Mouse (Mus musculus): ENCODE data around the gene Mrpl52. TPM values are rescaled to one million over a fixed set of nuclear protein-coding genes. Genes with fewer than 3 reads are reported as not detected.

Mrpl52 gene
- polyA plus RNA-seq, 1 experiment from 2014 or later = 303 TPM

GRCm38 (mm10) chr14:54427696-54428095 is 987 bp downstream of the Mrpl52 start:
- H3K4me1 ChIP-seq = peaks cover 61% of the 10 kb centered on the region
- 93% methylated on average over 7 of the region's 7 CpGs for WGBS
- H3K4me3 ChIP-seq (replicated peaks) = peak overlapping the region; percentile 89
- no peak overlapping the region for H3K27ac ChIP-seq (replicated peaks)
- H3K36me3 ChIP-seq = peaks cover 13% of the 10 kb centered on the region; the same call in 1 of the 2 replicates
- peaks cover 10% of the 10 kb centered on the region; the same call in 1 of the 2 replicates for H3K27me3 ChIP-seq (replicated peaks)
- H3K9me3 ChIP-seq (replicated peaks) = no peaks in the 10 kb centered on the region; the same call in 1 of the 2 replicates
- H3K4me2 ChIP-seq = peak overlapping the region; percentile 66
- no peak for ATAC-seq (ENCODE audit: low FRiP score)
- peak overlapping the region; percentile 83; the same call in 1 of the 2 replicates for H3K9ac ChIP-seq (replicated peaks)

- ATAC-seq (ENCODE audit: low FRiP score) = no peak
- peaks cover 13% of the 10 kb centered on the region; the same call in 1 of the 2 replicates for H3K36me3 ChIP-seq
- H3K27me3 ChIP-seq (replicated peaks) = peaks cover 14% of the 10 kb centered on the region; the same call in 1 of the 2 replicates
- no peak overlapping the region for H3K9ac ChIP-seq (replicated peaks)
- no peak overlapping the region for H3K4me3 ChIP-seq (replicated peaks)
- WGBS = 96% methylated on average over 5 of the region's 5 CpGs
- H3K4me1 ChIP-seq = peaks cover 67% of the 10 kb centered on the region
- H3K9me3 ChIP-seq (replicated peaks) = no peaks in the 10 kb centered on the region; the same call in 1 of the 2 replicates
- H3K27ac ChIP-seq (replicated peaks) = no peak overlapping the region
- H3K4me2 ChIP-seq = no peak overlapping the region
Observed at GRCm38 (mm10) chr14:54428421-54428820, 1.7 kb downstream of the Mrpl52 start.

GRCm38 (mm10) chr14:54429332-54430093 is 2.8 kb downstream of the Mrpl52 start:
- peaks cover 77% of the 10 kb centered on the region for H3K4me1 ChIP-seq
- H3K27me3 ChIP-seq (replicated peaks) = peaks cover 14% of the 10 kb centered on the region; the same call in 1 of the 2 replicates
- WGBS = 55% methylated on average over 7 of the region's 7 CpGs
- peaks cover 13% of the 10 kb centered on the region; the same call in 1 of the 2 replicates for H3K36me3 ChIP-seq
- peak overlapping the region; percentile 86 for H3K27ac ChIP-seq (replicated peaks)
- H3K9me3 ChIP-seq (replicated peaks) = no peaks in the 10 kb centered on the region
- H3K4me3 ChIP-seq (replicated peaks) = no peak overlapping the region
- no peak overlapping the region for H3K9ac ChIP-seq (replicated peaks)
- no peak for ATAC-seq (ENCODE audit: low FRiP score)
- peak overlapping the region; percentile 75; the same call in 1 of the 2 replicates for H3K4me2 ChIP-seq

- Histone ChIP-seq H3K36me3 (peaks cover 13% of the 10 kb centered on the region; the same call in 1 of the 2 replicates), H3K4me3 (replicated peaks) (peak overlapping the region; percentile 53), H3K4me1 (peaks cover 73% of the 10 kb centered on the region), H3K27me3 (replicated peaks) (peaks cover 14% of the 10 kb centered on the region; the same call in 1 of the 2 replicates), H3K9ac (replicated peaks) (peak overlapping the region; percentile 64), H3K4me2 (peak overlapping the region; percentile 75), H3K27ac (replicated peaks) (peak overlapping the region; percentile 86), H3K9me3 (replicated peaks) (no peaks in the 10 kb centered on the region)
- WGBS = 8% methylated on average over 18 of the region's 18 CpGs
- no peak for ATAC-seq (ENCODE audit: low FRiP score)
Observed at GRCm38 (mm10) chr14:54430406-54431145, 3.9 kb downstream of the Mrpl52 start.

GRCm38 (mm10) chr14:54431334-54432077 is 4.8 kb downstream of the Mrpl52 start, which contains the start of gene Mmp14:
TSS of gene Mmp14 (plus strand) at chr14:54431612.
- Histone ChIP-seq H3K27me3 (replicated peaks) (peaks cover 14% of the 10 kb centered on the region; the same call in 1 of the 2 replicates), H3K27ac (replicated peaks) (peak within 1 kb of the TSS; percentile 86), H3K36me3 (peaks cover 13% of the 10 kb centered on the region; the same call in 1 of the 2 replicates), H3K4me2 (peak within 1 kb of the TSS; percentile 75), H3K9me3 (replicated peaks) (no peaks in the 10 kb centered on the region), H3K4me1 (peaks cover 66% of the 10 kb centered on the region), H3K9ac (replicated peaks) (peak within 1 kb of the TSS; percentile 64), H3K4me3 (replicated peaks) (peak within 1 kb of the TSS; percentile 53)
- WGBS = under 1% methylated on average over 48 of the region's 49 CpGs
- peak; percentile 29; the same call in 1 of the 2 replicates for ATAC-seq (ENCODE audit: low FRiP score)

- peak overlapping the region; percentile 86 for H3K27ac ChIP-seq (replicated peaks)
- no peaks in the 10 kb centered on the region for H3K9me3 ChIP-seq (replicated peaks)
- peaks cover 14% of the 10 kb centered on the region; the same call in 1 of the 2 replicates for H3K27me3 ChIP-seq (replicated peaks)
- peak overlapping the region; percentile 75 for H3K4me2 ChIP-seq
- peaks cover 13% of the 10 kb centered on the region; the same call in 1 of the 2 replicates for H3K36me3 ChIP-seq
- peaks cover 65% of the 10 kb centered on the region for H3K4me1 ChIP-seq
- peak overlapping the region; percentile 64 for H3K9ac ChIP-seq (replicated peaks)
- no peak for ATAC-seq (ENCODE audit: low FRiP score)
- 3% methylated on average over 52 of the region's 54 CpGs for WGBS
- H3K4me3 ChIP-seq (replicated peaks) = peak overlapping the region; percentile 53
Observed at GRCm38 (mm10) chr14:54432078-54432836, 5.5 kb downstream of the Mrpl52 start.

GRCm38 (mm10) chr14:54432837-54433830 is 6.4 kb downstream of the Mrpl52 start:
- no peaks in the 10 kb centered on the region for H3K9me3 ChIP-seq (replicated peaks)

GRCm38 (mm10) chr14:54433941-54434531 is 7.3 kb downstream of the Mrpl52 start:
- Histone ChIP-seq H3K4me2 (peak overlapping the region; percentile 75), H3K27me3 (replicated peaks) (peaks cover 14% of the 10 kb centered on the region; the same call in 1 of the 2 replicates), H3K9ac (replicated peaks) (0 out of 2 replicates have a peak overlapping the region, but pooled peaks have one; percentile 10), H3K4me1 (peaks cover 50% of the 10 kb centered on the region), H3K36me3 (peaks cover 8% of the 10 kb centered on the region; the same call in 1 of the 2 replicates), H3K9me3 (replicated peaks) (no peaks in the 10 kb centered on the region), H3K27ac (replicated peaks) (peak overlapping the region; percentile 86; the same call in 1 of the 2 replicates), H3K4me3 (replicated peaks) (peak overlapping the region; percentile 53)
- 72% methylated on average over 12 of the region's 12 CpGs for WGBS
- no peak for ATAC-seq (ENCODE audit: low FRiP score)

More at GRCm38 (mm10) chr14:54432837-54433830, 6.4 kb downstream of the Mrpl52 start:
- Histone ChIP-seq H3K9ac (replicated peaks) (peak overlapping the region; percentile 64), H3K27ac (replicated peaks) (peak overlapping the region; percentile 86), H3K36me3 (peaks cover 13% of the 10 kb centered on the region; the same call in 1 of the 2 replicates), H3K27me3 (replicated peaks) (peaks cover 14% of the 10 kb centered on the region; the same call in 1 of the 2 replicates), H3K4me2 (peak overlapping the region; percentile 75), H3K4me3 (replicated peaks) (peak overlapping the region; percentile 53), H3K4me1 (peaks cover 56% of the 10 kb centered on the region)
- WGBS = 45% methylated on average over 17 of the region's 17 CpGs
- peak; percentile 33; the same call in 1 of the 2 replicates for ATAC-seq (ENCODE audit: low FRiP score)

GRCm38 (mm10) chr14:54435194-54435918 is 8.6 kb downstream of the Mrpl52 start:
- Histone ChIP-seq H3K9me3 (replicated peaks) (no peaks in the 10 kb centered on the region), H3K4me3 (replicated peaks) (no peak overlapping the region), H3K27ac (replicated peaks) (no peak overlapping the region), H3K4me1 (peaks cover 39% of the 10 kb centered on the region), H3K4me2 (no peak overlapping the region), H3K9ac (replicated peaks) (no peak overlapping the region), H3K36me3 (no peaks in the 10 kb centered on the region), H3K27me3 (replicated peaks) (peaks cover 8% of the 10 kb centered on the region; the same call in 1 of the 2 replicates)
- no peak for ATAC-seq (ENCODE audit: low FRiP score)
- WGBS = 92% methylated on average over 11 of the region's 11 CpGs
